Mouse (Mus musculus) midbrain, embryonic 10.5 days (tissue): ENCODE results near the gene H2-Aa. TPM values are rescaled to one million over a fixed set of nuclear protein-coding genes. Genes with fewer than 3 reads are reported as not detected.
"Not testable (repeated sequence)": the region's sequence is repeated elsewhere in the genome, so short reads cannot be mapped to it uniquely, and the experiment has no call there.

Experiments used
- DNase-seq: peaks from one replicate; pipeline ENCODE4 v3.0.0-alpha.2; 2017; ENCODE audit warnings: low spot score
- H3K27ac ChIP-seq: fragments of 300-500 bp; sonication (generic); replicated peaks from 2 replicates; pipeline ENCODE4 v1.5.1; 2016; ENCODE audit warnings: mild to moderate bottlenecking
- H3K27me3 ChIP-seq: fragments of 300-500 bp; sonication (generic); 2 replicates; pipeline ENCODE4 v1.6.1; 2016; ENCODE audit warnings: low read depth, mild to moderate bottlenecking; ENCODE audit not compliant: poor library complexity, severe bottlenecking
- H3K36me3 ChIP-seq: fragments of 300-500 bp; sonication (generic); 2 replicates; pipeline ENCODE4 v1.6.1; 2016; ENCODE audit warnings: mild to moderate bottlenecking, moderate library complexity
- H3K4me1 ChIP-seq: fragments of 300-500 bp; sonication (generic); 2 replicates; pipeline ENCODE4 v1.6.1; 2016
- H3K4me3 ChIP-seq: fragments of 300-500 bp; sonication (generic); 2 replicates; pipeline ENCODE4 v1.5.1; 2016; ENCODE audit warnings: mild to moderate bottlenecking, moderate library complexity
- H3K9me3 ChIP-seq: fragments of 300-500 bp; sonication (generic); replicated peaks from 2 replicates; pipeline ENCODE4 v1.6.1; 2016; ENCODE audit warnings: mild to moderate bottlenecking
- WGBS: fragments of 180-500 bp; shearing (Covaris S2); methylation state at CpG from one replicate; pipeline ENCODE4 v1.1.7; 2016; 5-methylcytosine and 5-hydroxymethylcytosine counted together
- polyA plus RNA-seq: library from polyadenylated mRNA; unstranded; fragments of >200 nt; fragmentation: Nextera tagmentation; extraction: Ambion mirVana; gene quantifications from 2 replicates; pipeline ENCODE4 v1.2.1, GENCODE M21; 2016

Gene H2-Aa
- polyA plus RNA-seq, result not detected in 2 replicates

DNA sequence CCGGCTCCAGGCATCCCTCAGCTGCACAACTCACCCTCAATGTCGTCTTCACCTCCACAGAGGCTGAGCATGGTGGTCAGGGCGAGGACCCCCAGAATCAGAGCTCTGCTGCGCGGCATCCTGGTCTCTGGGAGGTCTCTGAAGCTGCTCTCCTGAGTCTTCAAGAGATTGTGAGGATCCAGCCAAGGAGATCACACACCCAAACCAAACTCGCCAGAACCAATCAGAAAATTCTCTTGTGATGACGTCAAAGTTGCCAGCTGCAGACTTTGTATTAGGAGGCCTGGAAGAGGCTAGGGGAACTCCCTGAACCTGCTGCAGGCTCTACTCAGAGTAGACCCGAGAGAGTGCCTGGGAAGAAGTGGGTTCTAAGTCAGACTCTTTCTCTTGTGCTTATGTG, at the start of gene H2-Aa:
Gene H2-Aa (minus strand): TSS at position 176 of the 400 bp plus-strand sequence.
- Histone ChIP-seq H3K4me1 (0 out of 2 replicates have a peak, but pooled peaks cover 4% of the 10 kb centered on the region), H3K27ac (no peak within 1 kb of the TSS), H3K9me3 (no peaks in the 10 kb centered on the region), H3K27me3 (no peaks in the 10 kb centered on the region), H3K4me3 (no peak within 1 kb of the TSS), H3K36me3 (no peaks in the 10 kb centered on the region)
- DNase-seq, result peak; percentile 47
- 18% methylated on average over 8 of the region's 8 CpGs for WGBS

- no peak for DNase-seq
- WGBS, result 90% methylated on average over 1 of the region's 1 CpGs
- H3K9me3 ChIP-seq, result no peaks in the 10 kb centered on the region; the same call in 1 of the 2 replicates
- no peaks in the 10 kb centered on the region for H3K4me1 ChIP-seq
- no peaks in the 10 kb centered on the region for H3K27me3 ChIP-seq
- H3K4me3 ChIP-seq, result no peak overlapping the region
- no peak overlapping the region for H3K27ac ChIP-seq
- H3K36me3 ChIP-seq, result no peaks in the 10 kb centered on the region
Measured at GRCm38 (mm10) chr17:34331200-34331599, 43.6 kb upstream of the H2-Aa start.

DNA sequence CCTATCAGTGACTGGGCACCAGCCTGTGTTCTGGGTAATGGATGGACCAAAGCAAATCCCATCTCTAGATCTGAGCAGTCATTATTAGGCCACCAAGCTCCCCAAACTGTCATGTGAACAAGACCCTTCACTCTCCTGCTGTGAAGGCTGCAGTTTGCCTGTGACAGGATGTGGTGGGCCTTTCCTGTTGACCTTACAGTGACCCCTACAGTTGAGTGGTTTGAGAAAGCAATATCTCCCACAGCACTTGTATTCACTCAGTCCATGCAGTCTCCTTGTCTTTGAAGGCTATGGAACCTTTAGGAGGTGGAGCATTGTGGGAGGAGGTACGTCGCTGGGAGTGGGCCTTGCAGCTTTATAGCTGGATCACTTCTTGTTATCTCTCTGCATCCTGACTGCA, 42.2 kb upstream of the H2-Aa start:
- H3K27me3 ChIP-seq, result no peaks in the 10 kb centered on the region
- H3K36me3 ChIP-seq, result no peaks in the 10 kb centered on the region
- no peak for DNase-seq
- no peak overlapping the region for H3K27ac ChIP-seq
- H3K4me3 ChIP-seq, result no peak overlapping the region
- 81% methylated on average over 2 of the region's 2 CpGs for WGBS
- no peaks in the 10 kb centered on the region for H3K4me1 ChIP-seq
- no peaks in the 10 kb centered on the region; the same call in 1 of the 2 replicates for H3K9me3 ChIP-seq

DNA sequence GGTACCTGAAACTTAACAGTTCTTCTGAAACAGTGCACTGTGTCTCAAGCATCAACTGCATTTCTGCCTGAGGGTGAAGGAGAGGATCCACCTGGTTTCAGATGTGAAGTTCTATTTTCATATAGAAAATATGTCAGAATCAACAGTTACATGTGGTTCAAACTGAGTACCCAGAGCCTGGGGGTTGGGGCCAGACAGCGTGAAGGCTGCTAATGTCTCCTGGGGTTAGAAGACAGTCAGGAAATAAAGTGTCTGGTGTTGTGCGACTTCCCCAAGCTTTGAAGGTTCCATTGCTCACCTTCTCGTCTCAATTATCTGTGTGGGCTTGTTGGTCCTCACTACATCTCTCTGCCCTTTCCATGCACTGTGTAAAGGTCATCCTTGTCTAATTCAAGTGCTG, 38.8 kb upstream of the H2-Aa start:
- no peaks in the 10 kb centered on the region for H3K4me1 ChIP-seq
- no peak overlapping the region for H3K27ac ChIP-seq
- H3K36me3 ChIP-seq, result no peaks in the 10 kb centered on the region
- H3K4me3 ChIP-seq, result no peak overlapping the region
- no peaks in the 10 kb centered on the region for H3K9me3 ChIP-seq
- no peaks in the 10 kb centered on the region for H3K27me3 ChIP-seq
- no peak for DNase-seq
- WGBS, result 80% methylated on average over 3 of the region's 3 CpGs

GRCm38 (mm10) chr17:34325436-34325835, 37.8 kb upstream of the H2-Aa start, which contains the start of gene H2-Eb2:
Gene H2-Eb2 (plus strand): TSS chr17:34325665.
- 57% methylated on average over 4 of the region's 4 CpGs for WGBS
- Histone ChIP-seq H3K27ac (no peak within 1 kb of the TSS), H3K4me3 (no peak within 1 kb of the TSS), H3K36me3 (no peaks in the 10 kb centered on the region), H3K9me3 (no peaks in the 10 kb centered on the region), H3K4me1 (no peaks in the 10 kb centered on the region), H3K27me3 (no peaks in the 10 kb centered on the region)
- DNase-seq, result no peak

DNA sequence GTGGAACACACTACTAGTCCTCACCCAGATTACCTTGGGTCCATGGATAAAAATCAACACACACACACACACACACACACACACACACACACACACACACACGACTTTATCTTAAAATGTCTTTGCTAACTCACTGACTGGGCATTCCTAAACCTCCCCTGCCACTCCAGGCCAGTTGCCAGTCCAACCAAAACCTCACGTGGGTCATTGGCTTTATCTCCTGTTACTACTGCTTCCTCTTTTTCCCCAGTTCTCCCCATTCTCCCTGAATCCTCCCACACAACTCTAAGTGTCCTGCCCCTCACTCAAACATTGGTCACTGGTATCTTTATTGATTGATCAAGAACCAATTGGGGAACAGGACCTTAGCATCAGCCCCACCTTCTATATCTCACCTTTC, 29.7 kb upstream of the H2-Aa start:
- no peak for DNase-seq
- Histone ChIP-seq H3K36me3 (no peaks in the 10 kb centered on the region), H3K27me3 (no peaks in the 10 kb centered on the region), H3K4me1 (no peaks in the 10 kb centered on the region), H3K9me3 (no peaks in the 10 kb centered on the region), H3K27ac (no peak overlapping the region), H3K4me3 (no peak overlapping the region)
- 58% methylated on average over 2 of the region's 2 CpGs for WGBS

DNA sequence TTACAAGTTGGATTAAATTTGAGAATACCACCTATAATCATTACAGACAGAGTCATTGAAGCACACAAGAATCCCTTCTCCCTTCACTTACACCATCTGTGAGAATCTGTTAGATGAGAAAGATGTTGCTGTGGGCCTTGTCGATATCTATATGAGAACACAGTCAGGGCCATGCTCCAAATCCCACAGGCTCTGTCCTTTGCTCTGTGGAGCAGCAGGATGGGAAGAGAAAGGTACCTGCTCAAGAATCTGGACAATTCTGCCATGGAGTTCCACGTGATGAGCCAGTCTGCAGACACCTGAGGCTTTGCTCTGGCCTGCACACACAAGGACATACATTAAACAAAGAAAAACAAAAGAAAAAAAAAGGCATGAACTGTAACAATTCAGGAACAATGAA, 29.1 kb upstream of the H2-Aa start:
- H3K27ac ChIP-seq, result no peak overlapping the region
- H3K27me3 ChIP-seq, result no peaks in the 10 kb centered on the region
- no peaks in the 10 kb centered on the region for H3K4me1 ChIP-seq
- H3K9me3 ChIP-seq, result no peaks in the 10 kb centered on the region
- WGBS, result 75% methylated on average over 2 of the region's 2 CpGs
- no peaks in the 10 kb centered on the region for H3K36me3 ChIP-seq
- DNase-seq, result no peak
- no peak overlapping the region for H3K4me3 ChIP-seq

- DNase-seq, result no peak
- H3K27ac ChIP-seq, result no peak overlapping the region; the same call in 1 of the 2 replicates
- no peak overlapping the region for H3K4me3 ChIP-seq
- no peaks in the 10 kb centered on the region for H3K36me3 ChIP-seq
- no peaks in the 10 kb centered on the region for H3K27me3 ChIP-seq
- 63% methylated on average over 1 of the region's 1 CpGs for WGBS
- no peaks in the 10 kb centered on the region for H3K9me3 ChIP-seq
- H3K4me1 ChIP-seq, result no peaks in the 10 kb centered on the region
Measured at GRCm38 (mm10) chr17:34315512-34315911, 27.9 kb upstream of the H2-Aa start.

DNA sequence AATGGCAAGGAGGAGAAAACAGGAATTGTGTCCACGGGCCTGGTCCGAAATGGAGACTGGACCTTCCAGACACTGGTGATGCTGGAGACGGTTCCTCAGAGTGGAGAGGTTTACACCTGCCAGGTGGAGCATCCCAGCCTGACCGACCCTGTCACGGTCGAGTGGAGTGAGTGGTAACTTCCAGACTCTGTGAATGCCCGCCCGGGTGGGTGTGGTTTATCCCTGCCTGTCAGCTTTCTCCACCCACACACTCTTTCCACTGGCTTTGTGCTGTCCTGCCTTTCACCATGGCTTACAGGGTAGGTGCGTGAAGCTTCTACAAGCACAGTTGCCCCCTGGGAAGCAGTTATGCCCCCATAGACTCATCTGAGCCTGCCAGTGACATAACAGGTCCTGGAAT, 26.7 kb upstream of the H2-Aa start:
- H3K4me1 ChIP-seq, result peaks cover 8% of the 10 kb centered on the region

GRCm38 (mm10) chr17:34313393-34313792, 25.8 kb upstream of the H2-Aa start:
- WGBS, result 40% methylated on average over 3 of the region's 3 CpGs
- Histone ChIP-seq H3K36me3 (no peaks in the 10 kb centered on the region), H3K4me3 (no peak overlapping the region), H3K4me1 (peaks cover 10% of the 10 kb centered on the region), H3K27me3 (peaks cover under 1% of the 10 kb centered on the region; the same call in 1 of the 2 replicates), H3K27ac (no peak overlapping the region), H3K9me3 (no peaks in the 10 kb centered on the region)
- peak; percentile 76 for DNase-seq

More for the DNA sequence above, 26.7 kb upstream of the H2-Aa start:
- Histone ChIP-seq H3K27me3 (no peaks in the 10 kb centered on the region), H3K27ac (no peak overlapping the region), H3K36me3 (no peaks in the 10 kb centered on the region), H3K4me3 (no peak overlapping the region), H3K9me3 (no peaks in the 10 kb centered on the region)
- 67% methylated on average over 9 of the region's 9 CpGs for WGBS
- DNase-seq, result no peak

DNA sequence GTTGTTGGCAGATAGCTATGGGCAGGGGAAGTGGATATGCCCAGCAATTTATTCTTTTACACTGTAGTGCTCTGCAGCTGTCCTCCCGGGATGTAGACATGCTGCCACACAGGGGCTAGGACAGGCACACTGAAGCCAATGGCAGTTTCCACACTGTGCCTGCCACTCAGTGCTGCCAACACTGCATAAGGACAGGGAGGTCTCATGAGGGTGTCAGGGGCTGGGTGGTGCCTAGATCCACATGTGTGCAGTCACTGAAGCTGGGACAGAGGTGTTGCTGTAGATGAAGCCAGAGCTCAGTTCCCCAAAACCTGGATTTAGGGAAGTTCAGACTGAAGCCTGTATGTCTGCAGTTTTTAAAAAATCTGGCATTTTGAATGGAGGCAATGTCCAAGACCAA, 24.6 kb upstream of the H2-Aa start:
- no peak overlapping the region for H3K4me3 ChIP-seq
- H3K27ac ChIP-seq, result no peak overlapping the region
- WGBS, result 95% methylated on average over 1 of the region's 1 CpGs
- no peaks in the 10 kb centered on the region for H3K9me3 ChIP-seq
- DNase-seq, result no peak
- H3K27me3 ChIP-seq, result peaks cover 5% of the 10 kb centered on the region; the same call in 1 of the 2 replicates
- peaks cover 10% of the 10 kb centered on the region for H3K4me1 ChIP-seq
- H3K36me3 ChIP-seq, result no peaks in the 10 kb centered on the region

DNA sequence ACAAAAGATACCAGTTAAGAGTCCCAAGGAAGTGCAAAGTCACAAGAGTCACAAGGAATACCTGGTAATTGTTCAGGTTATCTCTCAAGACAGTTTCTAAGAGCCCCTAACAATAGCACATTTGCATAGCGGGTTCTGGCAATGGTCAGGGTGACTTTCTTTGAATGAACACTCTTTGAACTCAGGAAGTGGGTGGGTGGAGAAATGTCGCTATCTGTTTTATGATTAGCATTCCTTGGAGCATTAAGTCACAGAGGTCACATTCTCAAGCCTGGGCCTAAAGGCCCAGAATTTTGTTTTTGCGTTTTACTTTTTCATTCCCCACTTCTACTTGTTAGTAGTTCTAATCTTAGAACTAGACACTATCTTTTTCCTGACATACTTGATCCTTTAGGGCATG, 22.9 kb upstream of the H2-Aa start:
- H3K4me3 ChIP-seq, DNase-seq, H3K36me3 ChIP-seq, H3K9me3 ChIP-seq, H3K27me3 ChIP-seq, H3K27ac ChIP-seq: not testable (repeated sequence)
- 86% methylated on average over 3 of the region's 3 CpGs for WGBS
- peaks cover 10% of the 10 kb centered on the region for H3K4me1 ChIP-seq

GRCm38 (mm10) chr17:34309683-34310385, 22.2 kb upstream of the H2-Aa start:
- Histone ChIP-seq H3K27ac (peak overlapping the region; percentile 82), H3K4me3 (peak overlapping the region; percentile 66), H3K36me3 (no peaks in the 10 kb centered on the region), H3K4me1 (peaks cover 10% of the 10 kb centered on the region), H3K27me3 (peaks cover 5% of the 10 kb centered on the region; the same call in 1 of the 2 replicates), H3K9me3 (no peaks in the 10 kb centered on the region)
- WGBS, result 25% methylated on average over 38 of the region's 38 CpGs
- DNase-seq, result peak; percentile 62
